Mouse (Mus musculus) bone marrow, adult 2 months (tissue): Measurements from ENCODE around the gene Trpv1.

Experiments used
- CTCF ChIP-seq: fragments of 200-500 bp; IDR thresholded peaks from 2 replicates; pipeline ENCODE4 v1.5.1; 2011; ENCODE audit warnings: low read length, control low read depth; ENCODE audit not compliant: control insufficient read depth, insufficient read depth
- POLR2A ChIP-seq: fragments of 200-500 bp; IDR thresholded peaks from 2 replicates; pipeline ENCODE4 v1.6.1; 2011; ENCODE audit warnings: low read depth, mild to moderate bottlenecking, control low read depth, low read length, borderline replicate concordance; ENCODE audit not compliant: control insufficient read depth

GRCm38 (mm10) chr11:73207621-73208020 lies 26.5 kb upstream of the Trpv1 start:
- TF ChIP-seq POLR2A (no peak), CTCF (no peak)
